Mouse (Mus musculus): Measurements from ENCODE around the gene Tbl1xr1. TPM values are rescaled to one million over a fixed set of nuclear protein-coding genes. Genes with fewer than 3 reads are reported as not detected.

Gene Tbl1xr1
- total and polyA plus RNA-seq, 3 experiments = 13.5 to 67.2 (median 63.2) TPM

DNA sequence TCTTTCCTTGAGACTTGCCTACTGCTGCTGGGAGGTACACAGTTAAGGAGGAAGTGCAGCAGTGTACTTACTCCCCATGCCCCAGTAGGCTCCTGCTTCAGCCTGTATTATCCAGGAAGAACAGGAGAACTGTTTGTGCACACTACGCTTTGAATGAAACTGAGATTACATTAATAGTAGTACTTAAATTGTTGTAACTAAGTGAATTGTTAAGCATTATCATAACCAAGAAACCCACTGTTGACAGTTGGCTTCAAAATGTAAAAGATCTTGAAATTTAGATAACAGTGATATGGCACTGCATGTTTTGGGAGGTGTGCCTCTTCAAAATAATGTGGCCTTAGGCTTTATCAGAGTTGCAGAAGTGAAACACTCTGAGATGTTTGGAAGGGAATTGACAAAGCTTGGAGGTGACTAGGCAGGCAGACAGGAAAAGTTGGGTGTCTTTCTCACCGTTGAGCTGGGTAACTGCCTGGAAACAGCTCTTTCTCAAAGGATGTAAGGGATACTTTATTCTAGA lies 62.2 kb downstream of the Tbl1xr1 start:
- TF ChIP-seq POLR2A (IDR thresholded peaks at IDR 0.05; ENCODE audit: insufficient read depth, low read depth, low read length) = no peak
- TF ChIP-seq CTCF (IDR thresholded peaks at IDR 0.05) = no peak
- no peak for TF ChIP-seq EP300 (IDR thresholded peaks at IDR 0.05; ENCODE audit: insufficient read depth, low read depth, low read length)
- Histone ChIP-seq H3K27me3 (ENCODE audit: control insufficient read depth, insufficient read depth, low read length) (no peaks in the 10 kb centered on the region), H3K4me3 (no peak overlapping the region), H3K36me3 (ENCODE audit: control insufficient read depth, insufficient read depth, low read length) (no peaks in the 10 kb centered on the region; the same call in none of the 2 replicates), H3K27ac (no peak overlapping the region), H3K79me2 (replicated peaks; ENCODE audit: control insufficient read depth, insufficient read depth, low read length) (no peaks in the 10 kb centered on the region; the same call in 1 of the 2 replicates), H3K4me1 (ENCODE audit: control insufficient read depth, insufficient read depth, low read length) (peaks cover 9% of the 10 kb centered on the region), H3K9ac (ENCODE audit: low read depth, low read length) (no peak overlapping the region)
- intact Hi-C loops (cut with DNase I) = no loop called here
- 40% methylated on average over 2 of the region's 2 CpGs for WGBS
- no peak for DNase-seq

GRCm38 (mm10) chr3:22140111-22140658 lies 63.7 kb downstream of the Tbl1xr1 start:
- intact Hi-C loops (cut with DNase I) = loop anchor here (5.0 to 10.0 kb wide), 3 partner anchors 48 to 645 kb away; no protein-coding TSS in a partner anchor
- no peak for TF ChIP-seq POLR2A (IDR thresholded peaks at IDR 0.05; ENCODE audit: insufficient read depth, low read depth, low read length)
- TF ChIP-seq CTCF (IDR thresholded peaks at IDR 0.05) = no peak
- TF ChIP-seq EP300 (IDR thresholded peaks at IDR 0.05; ENCODE audit: insufficient read depth, low read depth, low read length) = no peak
- H3K27me3 ChIP-seq (ENCODE audit: control insufficient read depth, insufficient read depth, low read length) = no peaks in the 10 kb centered on the region
- H3K9ac ChIP-seq (ENCODE audit: low read depth, low read length) = no peak overlapping the region
- no peak overlapping the region for H3K27ac ChIP-seq
- no peak for DNase-seq
- H3K36me3 ChIP-seq (ENCODE audit: control insufficient read depth, insufficient read depth, low read length) = peaks cover 4% of the 10 kb centered on the region
- WGBS = 79% methylated on average over 3 of the region's 3 CpGs
- H3K79me2 ChIP-seq (replicated peaks; ENCODE audit: control insufficient read depth, insufficient read depth, low read length) = no peaks in the 10 kb centered on the region; the same call in 1 of the 2 replicates
- no peak overlapping the region for H3K4me3 ChIP-seq
- H3K4me1 ChIP-seq (ENCODE audit: control insufficient read depth, insufficient read depth, low read length) = peaks cover 9% of the 10 kb centered on the region

- intact Hi-C loops (cut with DNase I) = loop anchor here (5.0 to 10.0 kb wide), 3 partner anchors 50 to 647 kb away; no protein-coding TSS in a partner anchor
- Histone ChIP-seq H3K4me3 (no peak overlapping the region), H3K79me2 (replicated peaks; ENCODE audit: control insufficient read depth, insufficient read depth, low read length) (no peaks in the 10 kb centered on the region; the same call in none of the 2 replicates), H3K36me3 (ENCODE audit: control insufficient read depth, insufficient read depth, low read length) (peaks cover 4% of the 10 kb centered on the region), H3K4me1 (ENCODE audit: control insufficient read depth, insufficient read depth, low read length) (peaks cover 9% of the 10 kb centered on the region), H3K27ac (no peak overlapping the region), H3K9ac (ENCODE audit: low read depth, low read length) (no peak overlapping the region), H3K27me3 (ENCODE audit: control insufficient read depth, insufficient read depth, low read length) (no peaks in the 10 kb centered on the region)
- WGBS = 68% methylated on average over 6 of the region's 6 CpGs
- no peak for DNase-seq
- TF ChIP-seq CTCF (IDR thresholded peaks at IDR 0.05) (no peak), POLR2A (IDR thresholded peaks at IDR 0.05; ENCODE audit: insufficient read depth, low read depth, low read length) (no peak), EP300 (IDR thresholded peaks at IDR 0.05; ENCODE audit: insufficient read depth, low read depth, low read length) (no peak)
Measured at GRCm38 (mm10) chr3:22141984-22142719, 65.7 kb downstream of the Tbl1xr1 start.

GRCm38 (mm10) chr3:22142846-22143641 lies 66.6 kb downstream of the Tbl1xr1 start:
- no peak for DNase-seq
- H3K27me3 ChIP-seq (ENCODE audit: control insufficient read depth, insufficient read depth, low read length) = no peaks in the 10 kb centered on the region
- H3K79me2 ChIP-seq (replicated peaks; ENCODE audit: control insufficient read depth, insufficient read depth, low read length) = no peaks in the 10 kb centered on the region; the same call in none of the 2 replicates
- H3K9ac ChIP-seq (ENCODE audit: low read depth, low read length) = no peak overlapping the region
- intact Hi-C loops (cut with DNase I) = loop anchor here (5.0 to 10.0 kb wide), 3 partner anchors 51 to 648 kb away; no protein-coding TSS in a partner anchor
- peaks cover 9% of the 10 kb centered on the region for H3K4me1 ChIP-seq (ENCODE audit: control insufficient read depth, insufficient read depth, low read length)
- H3K36me3 ChIP-seq (ENCODE audit: control insufficient read depth, insufficient read depth, low read length) = peaks cover 4% of the 10 kb centered on the region
- TF ChIP-seq POLR2A (IDR thresholded peaks at IDR 0.05; ENCODE audit: insufficient read depth, low read depth, low read length) (no peak), EP300 (IDR thresholded peaks at IDR 0.05; ENCODE audit: insufficient read depth, low read depth, low read length) (no peak), CTCF (IDR thresholded peaks at IDR 0.05) (peak; percentile 50)
- no peak overlapping the region for H3K4me3 ChIP-seq
- 77% methylated on average over 5 of the region's 5 CpGs for WGBS
- H3K27ac ChIP-seq = no peak overlapping the region

DNA sequence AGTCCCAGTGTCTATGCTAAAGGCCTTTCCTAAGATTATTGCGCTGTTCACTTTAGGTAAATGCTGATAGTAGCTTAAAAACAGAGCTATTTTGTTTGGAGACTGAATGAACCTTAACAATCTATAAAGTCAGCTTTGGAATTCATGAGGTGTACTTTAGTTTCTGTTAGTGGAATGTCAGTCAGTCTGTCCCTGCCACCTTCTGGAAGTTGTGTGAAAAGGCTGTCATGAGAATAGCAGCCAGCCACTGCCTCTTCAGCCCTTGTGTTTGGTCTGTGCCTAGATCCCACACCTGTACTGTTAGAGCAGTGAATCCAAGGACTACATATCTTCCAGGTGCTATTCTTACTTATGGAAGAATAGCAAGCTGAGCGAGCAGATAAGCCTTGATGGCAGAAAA lies 67.8 kb downstream of the Tbl1xr1 start:
- no peak for DNase-seq
- TF ChIP-seq POLR2A (IDR thresholded peaks at IDR 0.05; ENCODE audit: insufficient read depth, low read depth, low read length) = no peak
- 0 out of 2 replicates have a peak, but pooled peaks have one; percentile 43 for TF ChIP-seq EP300 (IDR thresholded peaks at IDR 0.05; ENCODE audit: insufficient read depth, low read depth, low read length)
- TF ChIP-seq CTCF (IDR thresholded peaks at IDR 0.05) = peak; percentile 78
- Histone ChIP-seq H3K9ac (ENCODE audit: low read depth, low read length) (no peak overlapping the region), H3K4me3 (no peak overlapping the region), H3K36me3 (ENCODE audit: control insufficient read depth, insufficient read depth, low read length) (peaks cover 4% of the 10 kb centered on the region), H3K4me1 (ENCODE audit: control insufficient read depth, insufficient read depth, low read length) (peaks cover 11% of the 10 kb centered on the region), H3K27me3 (ENCODE audit: control insufficient read depth, insufficient read depth, low read length) (no peaks in the 10 kb centered on the region), H3K79me2 (replicated peaks; ENCODE audit: control insufficient read depth, insufficient read depth, low read length) (peaks cover 1% of the 10 kb centered on the region), H3K27ac (no peak overlapping the region)
- 78% methylated on average over 2 of the region's 2 CpGs for WGBS
- intact Hi-C loops (cut with DNase I) = loop anchor here (1.0 to 10.0 kb wide), 4 partner anchors 52 to 649 kb away; no protein-coding TSS in a partner anchor

All from heart, adult 2 months (tissue).